Mouse (Mus musculus) heart, embryonic 12.5 days (tissue): ENCODE measurements at regions not wholly inside any gene's neighbourhood (a gene's known extent, or its start where the extent isn't known, plus 50 kb on each side); places are given as distances from the start of the nearest gene placed in this dataset.

Experiments used
- ATAC-seq: fragments of 200-750 bp; cut with Nextera tagmentation; 2 replicates; pipeline ENCODE4 v1.8.0; 2017; ENCODE audit warnings: moderate TSS enrichment, moderate library complexity; ENCODE audit not compliant: insufficient number of reproducible peaks, low FRiP score
- H3K27ac ChIP-seq: fragments of 300-500 bp; sonication (generic); 2 replicates; pipeline ENCODE4 v1.5.1; 2016; ENCODE audit warnings: mild to moderate bottlenecking, moderate library complexity; ENCODE audit not compliant: poor library complexity, severe bottlenecking
- H3K27me3 ChIP-seq: fragments of 300-500 bp; sonication (generic); replicated peaks from 2 replicates; pipeline ENCODE4 v1.6.1; 2016; ENCODE audit warnings: mild to moderate bottlenecking, moderate library complexity
- H3K36me3 ChIP-seq: fragments of 300-500 bp; sonication (generic); 2 replicates; pipeline ENCODE4 v1.6.1; 2016; ENCODE audit warnings: mild to moderate bottlenecking, moderate library complexity
- H3K4me1 ChIP-seq: fragments of 300-500 bp; sonication (generic); replicated peaks from 2 replicates; pipeline ENCODE4 v1.6.1; 2016; ENCODE audit warnings: mild to moderate bottlenecking
- H3K4me2 ChIP-seq: fragments of 300-500 bp; sonication (generic); 2 replicates; pipeline ENCODE4 v1.6.1; 2016; ENCODE audit warnings: mild to moderate bottlenecking, moderate library complexity
- H3K4me3 ChIP-seq: fragments of 300-500 bp; sonication (generic); 2 replicates; pipeline ENCODE4 v1.5.1; 2016; ENCODE audit warnings: mild to moderate bottlenecking
- H3K9ac ChIP-seq: fragments of 300-500 bp; sonication (generic); 2 replicates; pipeline ENCODE4 v1.6.1; 2016; ENCODE audit warnings: mild to moderate bottlenecking, moderate library complexity
- H3K9me3 ChIP-seq: fragments of 300-500 bp; sonication (generic); replicated peaks from 2 replicates; pipeline ENCODE4 v1.6.1; 2016; ENCODE audit warnings: mild to moderate bottlenecking, moderate library complexity
- WGBS: fragments of 180-500 bp; shearing (Covaris S2); methylation state at CpG from one replicate; pipeline ENCODE4 v1.1.7; 2016; 5-methylcytosine and 5-hydroxymethylcytosine counted together

DNA sequence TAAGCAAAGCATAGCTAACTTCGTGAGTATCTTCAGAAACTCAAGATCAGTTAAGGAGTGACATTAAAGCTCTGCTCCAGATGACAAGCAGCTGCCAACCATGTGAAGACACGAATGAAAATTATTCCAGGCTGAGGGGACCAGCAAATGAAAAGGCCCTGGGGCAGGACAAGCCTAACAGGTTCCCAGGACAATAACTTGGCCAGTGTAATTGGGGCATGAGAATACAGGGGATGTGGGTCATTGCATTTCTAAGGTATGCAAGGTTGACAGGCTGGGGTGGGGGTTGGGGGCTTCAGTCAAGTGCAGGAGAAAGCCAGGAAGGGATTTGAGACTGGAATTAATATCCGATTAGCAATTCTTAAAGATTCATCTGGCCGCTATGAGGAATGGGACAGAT is 242.6 kb downstream of the Hs3st3b1 start:
- no peaks in the 10 kb centered on the region for H3K36me3 ChIP-seq
- H3K4me3 ChIP-seq = no peak overlapping the region
- no peak overlapping the region for H3K4me2 ChIP-seq
- 80% methylated on average over 4 of the region's 4 CpGs for WGBS
- peaks cover 13% of the 10 kb centered on the region for H3K27me3 ChIP-seq
- no peaks in the 10 kb centered on the region for H3K9me3 ChIP-seq
- no peak overlapping the region for H3K9ac ChIP-seq
- H3K4me1 ChIP-seq = no peaks in the 10 kb centered on the region
- no peak overlapping the region for H3K27ac ChIP-seq
- no peak for ATAC-seq

GRCm38 (mm10) chr11:63684228-63684980 is 237.7 kb downstream of the Hs3st3b1 start:
- no peak overlapping the region for H3K27ac ChIP-seq
- H3K9me3 ChIP-seq = no peaks in the 10 kb centered on the region
- no peak for ATAC-seq
- H3K27me3 ChIP-seq = peaks cover 4% of the 10 kb centered on the region; the same call in 1 of the 2 replicates
- H3K36me3 ChIP-seq = no peaks in the 10 kb centered on the region
- 48% methylated on average over 11 of the region's 11 CpGs for WGBS
- H3K9ac ChIP-seq = no peak overlapping the region
- H3K4me1 ChIP-seq = no peaks in the 10 kb centered on the region
- no peak overlapping the region for H3K4me2 ChIP-seq
- no peak overlapping the region for H3K4me3 ChIP-seq

GRCm38 (mm10) chr11:63691041-63691440 is 231.0 kb downstream of the Hs3st3b1 start:
- Histone ChIP-seq H3K36me3 (no peaks in the 10 kb centered on the region), H3K4me3 (no peak overlapping the region), H3K9me3 (no peaks in the 10 kb centered on the region), H3K4me2 (no peak overlapping the region), H3K9ac (no peak overlapping the region), H3K4me1 (no peaks in the 10 kb centered on the region), H3K27ac (no peak overlapping the region), H3K27me3 (no peaks in the 10 kb centered on the region; the same call in none of the 2 replicates)
- 44% methylated on average over 4 of the region's 4 CpGs for WGBS
- ATAC-seq = no peak

DNA sequence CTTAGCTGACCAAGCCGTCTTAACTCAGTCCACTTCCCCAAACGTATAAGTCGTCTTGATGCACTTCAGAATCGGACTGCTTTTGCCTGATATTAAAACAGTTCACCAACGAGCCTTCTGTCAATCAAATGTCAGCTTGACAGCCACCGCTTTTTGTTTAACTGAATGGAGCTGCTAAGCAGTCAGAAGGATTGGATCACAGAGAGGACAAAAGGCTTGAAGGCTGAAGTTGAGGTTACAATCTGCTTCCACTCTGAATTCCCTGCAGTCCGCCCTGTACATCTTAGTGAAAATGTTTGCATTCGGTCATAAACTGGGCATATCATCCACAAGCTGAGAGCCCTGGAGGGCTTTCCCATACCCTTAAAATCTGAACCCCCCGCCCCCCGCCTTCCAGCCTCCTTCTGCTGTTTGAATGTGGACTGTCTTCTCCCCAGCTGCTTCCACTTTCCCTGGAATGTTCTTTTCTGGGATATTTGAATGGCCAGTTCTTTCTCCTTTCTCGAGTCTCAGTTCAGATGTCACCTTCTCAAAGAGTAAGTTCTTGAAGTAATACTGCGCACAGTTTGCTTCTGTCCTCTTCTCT is 217.0 kb downstream of the Hs3st3b1 start:
- no peak for ATAC-seq
- Histone ChIP-seq H3K27ac (no peak overlapping the region), H3K4me3 (no peak overlapping the region), H3K4me2 (no peak overlapping the region), H3K9ac (no peak overlapping the region), H3K9me3 (no peaks in the 10 kb centered on the region), H3K36me3 (no peaks in the 10 kb centered on the region), H3K4me1 (0 out of 2 replicates have a peak, but pooled peaks cover 12% of the 10 kb centered on the region), H3K27me3 (0 out of 2 replicates have a peak, but pooled peaks cover 3% of the 10 kb centered on the region)
- 75% methylated on average over 12 of the region's 12 CpGs for WGBS

DNA sequence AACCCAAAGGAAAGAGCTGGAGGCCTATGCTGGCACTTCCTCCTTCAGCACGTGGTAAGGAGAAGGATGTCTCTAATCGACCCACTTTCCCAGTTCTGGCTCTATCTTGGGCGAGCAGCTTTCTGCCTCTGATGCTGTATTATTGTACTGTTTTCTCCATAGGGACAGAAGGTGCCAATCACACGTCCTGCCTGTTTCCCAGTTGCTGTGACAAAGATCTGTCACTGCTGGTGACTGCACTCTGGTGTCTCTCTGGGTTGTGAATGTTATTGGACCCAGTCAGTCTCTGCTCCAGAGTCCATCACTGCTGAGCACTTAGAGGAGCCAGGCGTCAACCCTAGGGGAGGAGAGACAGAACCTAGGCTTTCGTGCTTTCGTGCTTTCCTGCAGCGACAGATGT is 216.0 kb downstream of the Hs3st3b1 start:
- no peak overlapping the region for H3K27ac ChIP-seq

GRCm38 (mm10) chr11:63707093-63707492 is 215.0 kb downstream of the Hs3st3b1 start:
- ATAC-seq = no peak
- no peak overlapping the region for H3K4me3 ChIP-seq
- 55% methylated on average over 5 of the region's 5 CpGs for WGBS
- H3K27ac ChIP-seq = no peak overlapping the region
- 0 out of 2 replicates have a peak, but pooled peaks cover 12% of the 10 kb centered on the region for H3K4me1 ChIP-seq
- no peaks in the 10 kb centered on the region for H3K36me3 ChIP-seq
- H3K4me2 ChIP-seq = no peak overlapping the region
- H3K27me3 ChIP-seq = 0 out of 2 replicates have a peak, but pooled peaks cover 3% of the 10 kb centered on the region
- no peak overlapping the region for H3K9ac ChIP-seq
- no peaks in the 10 kb centered on the region for H3K9me3 ChIP-seq

More for the DNA sequence above, 216.0 kb downstream of the Hs3st3b1 start:
- Histone ChIP-seq H3K9me3 (no peaks in the 10 kb centered on the region), H3K4me2 (no peak overlapping the region), H3K27me3 (0 out of 2 replicates have a peak, but pooled peaks cover 3% of the 10 kb centered on the region), H3K9ac (no peak overlapping the region), H3K4me3 (no peak overlapping the region), H3K4me1 (0 out of 2 replicates have a peak, but pooled peaks cover 12% of the 10 kb centered on the region), H3K36me3 (no peaks in the 10 kb centered on the region)
- no peak for ATAC-seq
- 71% methylated on average over 8 of the region's 8 CpGs for WGBS

- H3K27ac ChIP-seq = no peak overlapping the region
- no peaks in the 10 kb centered on the region for H3K36me3 ChIP-seq
- 0 out of 2 replicates have a peak, but pooled peaks cover 12% of the 10 kb centered on the region for H3K4me1 ChIP-seq
- H3K9me3 ChIP-seq = no peaks in the 10 kb centered on the region
- no peak overlapping the region for H3K9ac ChIP-seq
- ATAC-seq = no peak
- H3K27me3 ChIP-seq = 0 out of 2 replicates have a peak, but pooled peaks cover 3% of the 10 kb centered on the region
- WGBS = 41% methylated on average over 4 of the region's 4 CpGs
- no peak overlapping the region for H3K4me2 ChIP-seq
- H3K4me3 ChIP-seq = no peak overlapping the region
Measured at GRCm38 (mm10) chr11:63708412-63708811, 213.7 kb downstream of the Hs3st3b1 start.

DNA sequence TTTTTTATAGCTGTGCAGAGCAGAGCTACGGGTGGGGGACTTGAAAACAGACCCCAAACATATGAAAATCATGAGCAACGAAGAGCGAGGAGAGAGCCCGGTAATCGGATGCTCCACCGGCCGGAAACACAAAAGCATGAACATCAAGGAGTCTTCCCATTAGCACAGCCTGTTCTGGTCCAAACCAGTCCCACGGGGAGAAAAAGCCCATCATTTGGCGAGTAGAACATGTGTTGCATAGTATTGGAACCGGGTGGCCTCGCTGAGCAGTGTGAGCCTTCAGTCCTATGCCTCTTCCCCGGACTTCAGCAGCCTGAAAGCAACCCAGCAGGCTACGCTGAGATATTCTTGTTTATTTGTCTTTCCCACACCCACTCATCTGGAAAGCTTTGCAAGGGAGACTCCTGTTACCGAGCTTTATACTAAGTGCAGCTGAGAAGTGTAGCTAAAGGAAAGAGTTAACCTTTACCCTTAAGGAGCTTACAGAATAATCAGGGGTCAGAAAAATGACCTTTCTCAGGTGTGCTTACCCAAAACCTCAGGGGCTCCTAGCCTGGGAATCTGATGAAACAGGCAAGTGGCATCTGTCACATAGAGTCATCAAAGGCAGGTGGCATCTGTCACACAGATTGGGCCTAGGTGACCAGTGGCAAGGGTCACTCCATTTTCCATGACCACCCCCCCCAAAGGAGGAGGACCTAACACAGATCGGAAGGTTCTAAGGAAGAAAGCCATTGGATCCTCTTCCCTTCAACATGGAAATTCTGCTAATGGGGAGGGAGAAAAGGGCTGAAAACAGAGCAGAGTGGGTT is 209.8 kb downstream of the Hs3st3b1 start:
- no peak overlapping the region for H3K27ac ChIP-seq
- no peak overlapping the region for H3K4me3 ChIP-seq
- H3K9ac ChIP-seq = no peak overlapping the region
- no peaks in the 10 kb centered on the region for H3K27me3 ChIP-seq
- H3K4me2 ChIP-seq = no peak overlapping the region
- 0 out of 2 replicates have a peak, but pooled peaks cover 5% of the 10 kb centered on the region for H3K4me1 ChIP-seq
- no peak for ATAC-seq
- H3K9me3 ChIP-seq = no peaks in the 10 kb centered on the region
- WGBS = 59% methylated on average over 15 of the region's 15 CpGs
- no peaks in the 10 kb centered on the region for H3K36me3 ChIP-seq

GRCm38 (mm10) chr11:63722261-63722660 is 199.8 kb downstream of the Hs3st3b1 start:
- H3K4me1 ChIP-seq = 0 out of 2 replicates have a peak, but pooled peaks cover 4% of the 10 kb centered on the region
- no peaks in the 10 kb centered on the region for H3K9me3 ChIP-seq
- H3K4me3 ChIP-seq = no peak overlapping the region
- no peak overlapping the region for H3K27ac ChIP-seq
- H3K36me3 ChIP-seq = no peaks in the 10 kb centered on the region
- WGBS = 85% methylated on average over 5 of the region's 5 CpGs
- H3K9ac ChIP-seq = no peak overlapping the region
- no peak for ATAC-seq
- H3K4me2 ChIP-seq = no peak overlapping the region
- H3K27me3 ChIP-seq = no peaks in the 10 kb centered on the region

DNA sequence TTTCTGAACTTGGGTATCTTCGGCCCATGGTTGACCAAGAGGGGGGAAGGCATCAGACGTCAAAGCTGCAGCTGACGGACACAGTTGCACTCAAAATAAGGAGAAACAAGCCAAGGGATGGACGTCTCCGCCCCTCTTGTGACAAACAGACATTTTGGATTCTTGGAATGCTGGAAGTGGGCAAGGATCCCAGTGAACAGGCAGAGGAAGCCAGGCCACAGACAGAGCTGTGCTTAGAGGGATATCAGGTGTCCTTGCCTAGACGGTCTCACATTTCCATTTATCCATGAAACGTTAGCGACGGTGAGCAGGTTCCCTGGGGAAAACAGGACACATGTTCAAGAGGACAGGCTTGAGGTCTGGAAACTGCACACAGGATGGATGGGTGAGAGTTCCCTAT is 191.2 kb downstream of the Hs3st3b1 start:
- H3K9me3 ChIP-seq = no peaks in the 10 kb centered on the region
- H3K9ac ChIP-seq = no peak overlapping the region
- no peak overlapping the region for H3K27ac ChIP-seq
- H3K4me2 ChIP-seq = no peak overlapping the region
- WGBS = 68% methylated on average over 9 of the region's 9 CpGs
- no peaks in the 10 kb centered on the region for H3K27me3 ChIP-seq
- H3K36me3 ChIP-seq = no peaks in the 10 kb centered on the region
- no peak for ATAC-seq
- H3K4me3 ChIP-seq = no peak overlapping the region
- no peaks in the 10 kb centered on the region for H3K4me1 ChIP-seq

DNA sequence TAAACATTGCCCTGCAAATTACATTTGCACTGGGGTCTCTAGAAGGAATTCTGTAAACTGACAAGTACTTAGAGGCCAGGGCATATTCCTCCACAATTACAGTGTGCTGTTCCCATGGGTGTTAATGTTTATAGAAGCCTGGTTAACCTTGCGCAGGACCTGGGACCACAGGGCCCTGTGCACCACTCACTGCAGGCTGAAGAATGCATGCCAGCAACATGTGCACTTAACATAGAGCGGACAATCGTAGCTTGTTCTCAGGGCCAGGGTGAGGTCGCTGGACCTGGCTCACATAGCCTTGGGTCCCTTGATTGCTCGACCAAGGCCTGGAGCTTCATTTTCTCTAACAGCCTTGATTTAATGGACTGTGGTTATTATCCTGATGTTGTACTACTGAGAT is 168.8 kb downstream of the Hs3st3b1 start:
- no peak for ATAC-seq
- 70% methylated on average over 5 of the region's 5 CpGs for whole genome bisulfite sequencing

More for the DNA sequence above, 168.8 kb downstream of the Hs3st3b1 start:
- no peak overlapping the region for H3K9ac ChIP-seq
- no peaks in the 10 kb centered on the region for H3K36me3 ChIP-seq
- H3K4me3 ChIP-seq = no peak overlapping the region
- no peak overlapping the region for H3K4me2 ChIP-seq
- no peaks in the 10 kb centered on the region for H3K9me3 ChIP-seq
- H3K27ac ChIP-seq = no peak overlapping the region
- H3K27me3 ChIP-seq = no peaks in the 10 kb centered on the region
- H3K4me1 ChIP-seq = peaks cover 12% of the 10 kb centered on the region
